Mouse (Mus musculus) adrenal gland, adult 2 months (tissue): ENCODE data around the gene Olfr117. TPM values are rescaled to one million over a fixed set of nuclear protein-coding genes. Genes with fewer than 3 reads are reported as not detected.
"Not testable (repeated sequence)": the region's sequence is repeated elsewhere in the genome, so short reads cannot be mapped to it uniquely, and the experiment has no call there.

Experiments used
- DNase-seq: peaks from one replicate; pipeline ENCODE4 v3.0.0; 2021
- long read RNA-seq: library from polyadenylated mRNA; stranded (forward); transcript quantifications from one replicate; pipeline ENCODE4 v2.0.0, GENCODE M21; 2021
- polyA plus RNA-seq: library from polyadenylated mRNA; depleted of rRNA; stranded (reverse); fragments of >200 nt; gene quantifications from 2 replicates; pipeline ENCODE4 v1.2.3, GENCODE M21; 2012; rRNA removed
- total RNA-seq, 2 experiments: library from RNA; stranded (reverse); gene quantifications; 2 replicates each; pipeline ENCODE4 v1.2.3; 2021

The Olfr117 gene
- total RNA-seq (not detected), polyA plus RNA-seq (not detected in 2 replicates)
- long read RNA-seq: 0 reads

DNA sequence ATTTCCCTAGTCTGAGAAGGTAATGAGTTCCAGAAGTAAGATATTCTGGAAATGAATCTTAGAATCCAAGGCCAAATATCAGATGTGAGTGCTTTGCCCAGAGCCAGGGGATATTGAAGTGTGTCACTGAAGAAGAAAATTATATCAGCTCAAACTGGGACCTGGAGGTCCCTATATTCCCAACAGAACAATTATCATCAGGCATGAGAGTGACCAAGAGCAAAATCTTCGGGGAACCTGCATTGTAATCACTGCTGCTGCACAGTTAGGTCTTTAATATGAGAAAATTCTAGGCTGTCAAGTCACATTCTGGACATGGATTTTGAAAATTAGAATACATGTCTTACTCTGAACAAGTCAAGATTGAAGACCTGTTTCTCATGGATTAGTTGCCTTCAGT, at the start of gene Olfr117:
Olfr117 (minus strand) TSS at position 101 of the 400 bp plus-strand sequence.
- no peak for DNase-seq

DNA sequence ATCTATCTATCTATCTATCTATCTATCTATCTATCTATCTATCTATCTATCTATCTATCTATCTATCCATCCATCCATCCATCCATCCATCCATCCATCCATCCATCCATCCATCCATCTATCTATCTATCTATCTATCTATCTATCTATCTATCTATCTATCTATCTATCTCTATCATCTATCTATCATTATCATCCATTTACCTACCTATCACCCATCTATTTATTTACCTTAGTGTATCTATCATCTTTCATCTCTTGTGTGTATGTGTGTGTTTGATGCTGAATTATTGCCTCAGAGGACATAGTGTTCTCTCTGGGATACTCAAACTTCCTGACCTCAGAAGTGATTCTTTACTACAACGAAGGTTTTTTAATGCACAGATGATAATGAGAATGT, 32.7 kb upstream of the Olfr117 start, which contains the start of gene Olfr119:
Olfr119 (plus strand) TSS at position 301 of the 400 bp plus-strand sequence.
- DNase-seq: not testable (repeated sequence)

DNA sequence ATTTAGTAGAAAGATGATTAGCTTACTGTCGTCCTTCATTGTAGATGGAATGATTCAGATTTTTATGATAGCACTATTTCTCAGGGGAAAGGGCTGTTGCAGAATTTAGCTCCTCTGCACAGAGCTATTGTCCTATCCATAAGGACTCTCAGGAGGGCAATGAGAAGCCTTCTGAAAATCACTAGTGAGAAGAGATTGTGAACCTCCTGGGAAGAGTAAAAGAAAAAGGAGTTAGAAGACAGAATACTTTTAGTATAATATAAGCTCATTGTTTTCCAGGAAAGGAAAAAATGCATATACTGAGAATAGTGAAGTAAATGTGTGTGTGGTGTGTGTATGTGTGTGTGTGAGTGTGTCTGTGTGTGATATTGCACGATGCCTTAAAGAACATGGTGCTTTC, 3.1 kb upstream of the Olfr117 start, which contains the start of gene Olfr118:
Olfr118 (plus strand) TSS at position 301 of the 400 bp plus-strand sequence.
- no peak for DNase-seq

DNA sequence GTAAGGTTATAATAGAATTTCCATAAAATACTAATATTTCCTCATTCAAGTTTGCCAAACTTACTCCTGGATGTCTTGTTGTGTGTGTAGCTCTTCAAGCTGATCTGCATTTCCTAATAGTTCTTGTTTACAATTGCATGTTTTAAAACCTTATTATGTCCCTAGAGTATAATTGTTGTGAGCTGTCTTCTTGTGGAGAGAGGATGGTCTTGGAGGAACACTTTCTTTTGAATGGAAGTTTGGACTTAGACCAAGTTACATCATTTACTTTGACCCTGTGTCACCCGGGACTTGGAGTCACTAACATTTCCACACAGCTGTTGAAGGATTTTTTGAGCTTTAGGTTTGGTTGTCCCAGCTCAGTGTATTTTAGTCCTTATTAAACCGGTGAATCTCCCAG, 36.6 kb downstream of the Olfr117 start, which contains the start of the genes Olfr115 and Olfr116:
Olfr115 (minus strand) TSS at position 101 of the 400 bp plus-strand sequence.
Olfr116 (minus strand) TSS at position 191 of the 400 bp plus-strand sequence.
- no peak for DNase-seq

Other genes with a start within 250 kb of the Olfr117 start
- not detected for gene Olfr108, start 218.3 kb downstream of the Olfr117 start, total RNA-seq
- gene Olfr108, start 218.3 kb downstream of the Olfr117 start, polyA plus RNA-seq: not detected in 2 replicates
- gene Olfr109, start 204.9 kb downstream of the Olfr117 start, total RNA-seq: not detected
- not detected in 2 replicates for gene Olfr109, start 204.9 kb downstream of the Olfr117 start, polyA plus RNA-seq
- 1 to 10 TPM in 1 of 2 experiments, under 1 TPM in 1; 0.43 to 1.7 TPM for gene H2-M2, start 180.2 kb downstream of the Olfr117 start, total RNA-seq
- gene H2-M2, start 180.2 kb downstream of the Olfr117 start, polyA plus RNA-seq: 0.62 and 0.90 TPM in 2 replicates
- gene Olfr110, start 171.3 kb downstream of the Olfr117 start, total RNA-seq: not detected
- gene Olfr110, start 171.3 kb downstream of the Olfr117 start, polyA plus RNA-seq: 0.09 and 0.11 TPM in 2 replicates
- under 1 TPM; 0.14 to 0.17 TPM for gene Olfr111, start 155.8 kb downstream of the Olfr117 start, total RNA-seq
- 0.09 and 0.73 TPM in 2 replicates for gene Olfr111, start 155.8 kb downstream of the Olfr117 start, polyA plus RNA-seq
- not detected for gene Olfr112, start 94.3 kb downstream of the Olfr117 start, total RNA-seq
- not detected in 2 replicates for gene Olfr112, start 94.3 kb downstream of the Olfr117 start, polyA plus RNA-seq
- not detected for gene Olfr113, start 86.1 kb downstream of the Olfr117 start, total RNA-seq
- not detected in 2 replicates for gene Olfr113, start 86.1 kb downstream of the Olfr117 start, polyA plus RNA-seq
- not detected for gene Olfr114, start 71.0 kb downstream of the Olfr117 start, total RNA-seq
- not detected in 2 replicates for gene Olfr114, start 71.0 kb downstream of the Olfr117 start, polyA plus RNA-seq
- not detected for gene Olfr115, start 36.7 kb downstream of the Olfr117 start, total RNA-seq
- gene Olfr115, start 36.7 kb downstream of the Olfr117 start, polyA plus RNA-seq: not detected in 2 replicates
- gene Olfr116, start 36.6 kb downstream of the Olfr117 start, total RNA-seq: not detected
- not detected in 2 replicates for gene Olfr116, start 36.6 kb downstream of the Olfr117 start, polyA plus RNA-seq
- not detected for gene Olfr118, start 3.2 kb upstream of the Olfr117 start, total RNA-seq
- gene Olfr118, start 3.2 kb upstream of the Olfr117 start, polyA plus RNA-seq: not detected in 2 replicates
- gene Olfr119, start 32.8 kb upstream of the Olfr117 start, total RNA-seq: not detected
- gene Olfr119, start 32.8 kb upstream of the Olfr117 start, polyA plus RNA-seq: not detected in 2 replicates
- not detected for gene Olfr120, start 58.0 kb upstream of the Olfr117 start, total RNA-seq
- gene Olfr120, start 58.0 kb upstream of the Olfr117 start, polyA plus RNA-seq: not detected in 2 replicates
- not detected for gene Olfr121, start 85.1 kb upstream of the Olfr117 start, total RNA-seq
- gene Olfr121, start 85.1 kb upstream of the Olfr117 start, polyA plus RNA-seq: not detected in 2 replicates
- gene Olfr122, start 104.8 kb upstream of the Olfr117 start, total RNA-seq: not detected
- not detected in 2 replicates for gene Olfr122, start 104.8 kb upstream of the Olfr117 start, polyA plus RNA-seq
- not detected for gene Olfr123, start 129.7 kb upstream of the Olfr117 start, total RNA-seq
- gene Olfr123, start 129.7 kb upstream of the Olfr117 start, polyA plus RNA-seq: not detected in 2 replicates
- not detected for gene Olfr124, start 136.1 kb upstream of the Olfr117 start, total RNA-seq
- gene Olfr124, start 136.1 kb upstream of the Olfr117 start, polyA plus RNA-seq: not detected in 2 replicates
- gene Olfr125, start 169.2 kb upstream of the Olfr117 start, total RNA-seq: not detected
- not detected in 2 replicates for gene Olfr125, start 169.2 kb upstream of the Olfr117 start, polyA plus RNA-seq
- gene Olfr126, start 183.7 kb upstream of the Olfr117 start, total RNA-seq: not detected
- not detected in 2 replicates for gene Olfr126, start 183.7 kb upstream of the Olfr117 start, polyA plus RNA-seq
- gene Olfr127, start 236.7 kb upstream of the Olfr117 start, total RNA-seq: not detected
- gene Olfr127, start 236.7 kb upstream of the Olfr117 start, polyA plus RNA-seq: not detected in 2 replicates